Mouse (Mus musculus): ENCODE measurements around the gene Arrdc3. TPM values are rescaled to one million over a fixed set of nuclear protein-coding genes. Genes with fewer than 3 reads are reported as not detected.

Arrdc3 gene
- polyA plus RNA-seq, 1 experiment from 2014 or later = 52.7 TPM

DNA sequence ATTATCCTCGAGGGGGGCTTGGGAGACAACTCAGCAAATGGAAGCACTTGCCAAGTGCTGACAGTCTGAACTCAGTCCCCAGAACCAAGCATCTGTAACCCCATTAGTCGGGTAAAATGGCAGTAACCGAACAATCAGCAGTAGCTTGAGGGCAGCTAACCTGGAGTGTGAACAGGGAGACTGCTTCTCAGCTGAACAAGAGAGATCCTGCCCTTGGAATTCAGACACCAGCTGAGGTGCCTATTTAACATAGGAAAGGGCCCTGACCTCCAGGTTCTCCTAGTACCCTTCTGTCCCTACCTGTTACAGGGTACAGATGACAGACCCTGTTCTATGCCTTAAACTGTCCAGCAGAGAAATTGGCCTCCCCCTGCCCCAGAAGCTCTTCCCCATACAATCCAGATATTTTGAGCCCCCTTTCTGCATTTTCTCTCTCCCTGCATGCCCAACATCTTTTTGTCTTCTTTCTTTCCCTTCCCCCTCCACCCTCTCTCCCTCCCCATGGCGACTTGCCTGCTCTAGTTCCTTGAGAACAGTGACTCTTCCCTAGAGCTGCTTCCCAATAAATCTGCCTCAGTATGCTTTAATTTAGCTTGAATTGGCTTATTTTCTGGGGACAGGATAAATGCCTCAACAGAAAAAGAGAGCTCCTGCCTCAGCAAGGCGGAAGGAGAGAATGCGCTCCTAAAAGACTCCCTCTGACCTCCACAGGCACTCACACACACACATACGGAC is 38.6 kb downstream of the Arrdc3 start:
- Histone ChIP-seq H3K36me3 (no peaks in the 10 kb centered on the region), H3K9ac (no peak overlapping the region), H3K4me1 (no peaks in the 10 kb centered on the region), H3K4me3 (no peak overlapping the region), H3K9me3 (no peaks in the 10 kb centered on the region), H3K27ac (no peak overlapping the region), H3K27me3 (no peaks in the 10 kb centered on the region), H3K4me2 (no peak overlapping the region)
- whole genome bisulfite sequencing = 63% methylated on average over 7 of the region's 7 CpGs
- no peak for ATAC-seq (ENCODE audit: insufficient number of reproducible peaks, low FRiP score, low TSS enrichment, low read depth)

DNA sequence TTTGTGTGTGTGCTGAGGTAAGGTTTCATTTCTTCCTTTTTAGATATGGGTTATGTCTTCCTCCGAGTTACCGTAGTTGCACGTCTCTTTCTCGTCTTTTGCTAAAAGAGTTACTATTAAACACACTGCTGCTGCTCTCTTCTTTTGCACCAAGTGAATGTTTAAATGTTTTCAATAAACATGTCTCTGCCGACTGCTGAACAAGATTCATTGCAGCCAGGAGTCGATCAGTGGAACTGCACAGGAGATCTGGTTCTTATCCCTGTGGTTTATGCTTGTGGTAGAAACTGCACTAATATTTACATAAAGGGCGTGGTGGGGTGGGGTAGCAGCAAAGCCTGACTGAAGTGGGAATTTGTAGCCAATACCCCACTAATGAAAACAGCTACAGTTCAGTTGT is 45.0 kb downstream of the Arrdc3 start:
- Histone ChIP-seq H3K36me3 (no peaks in the 10 kb centered on the region), H3K27me3 (no peaks in the 10 kb centered on the region), H3K4me2 (no peak overlapping the region), H3K9me3 (no peaks in the 10 kb centered on the region), H3K4me3 (no peak overlapping the region), H3K9ac (no peak overlapping the region), H3K4me1 (0 out of 2 replicates have a peak, but pooled peaks cover 2% of the 10 kb centered on the region), H3K27ac (no peak overlapping the region)
- no peak for ATAC-seq (ENCODE audit: insufficient number of reproducible peaks, low FRiP score, low TSS enrichment, low read depth)
- WGBS = 48% methylated on average over 7 of the region's 7 CpGs

DNA sequence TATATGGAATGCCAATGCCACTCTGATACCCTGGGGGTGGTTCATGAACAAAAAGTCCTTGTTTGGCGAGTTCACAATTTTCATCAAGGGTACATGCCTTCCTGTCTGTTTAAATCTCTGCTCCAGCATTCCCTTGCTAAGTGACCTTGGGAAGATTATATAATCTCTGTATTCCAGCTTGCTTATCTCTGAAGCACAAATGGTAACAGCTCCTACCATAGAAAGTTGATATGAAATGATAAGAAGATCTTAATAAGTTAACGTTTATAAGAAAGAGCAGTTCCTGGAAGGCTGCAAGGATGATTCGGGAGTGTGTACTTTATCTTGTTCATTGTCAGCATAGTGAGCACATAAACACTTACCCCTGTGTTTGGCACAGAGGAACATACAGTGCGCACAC is 46.8 kb downstream of the Arrdc3 start:
- WGBS = 80% methylated on average over 4 of the region's 4 CpGs

DNA sequence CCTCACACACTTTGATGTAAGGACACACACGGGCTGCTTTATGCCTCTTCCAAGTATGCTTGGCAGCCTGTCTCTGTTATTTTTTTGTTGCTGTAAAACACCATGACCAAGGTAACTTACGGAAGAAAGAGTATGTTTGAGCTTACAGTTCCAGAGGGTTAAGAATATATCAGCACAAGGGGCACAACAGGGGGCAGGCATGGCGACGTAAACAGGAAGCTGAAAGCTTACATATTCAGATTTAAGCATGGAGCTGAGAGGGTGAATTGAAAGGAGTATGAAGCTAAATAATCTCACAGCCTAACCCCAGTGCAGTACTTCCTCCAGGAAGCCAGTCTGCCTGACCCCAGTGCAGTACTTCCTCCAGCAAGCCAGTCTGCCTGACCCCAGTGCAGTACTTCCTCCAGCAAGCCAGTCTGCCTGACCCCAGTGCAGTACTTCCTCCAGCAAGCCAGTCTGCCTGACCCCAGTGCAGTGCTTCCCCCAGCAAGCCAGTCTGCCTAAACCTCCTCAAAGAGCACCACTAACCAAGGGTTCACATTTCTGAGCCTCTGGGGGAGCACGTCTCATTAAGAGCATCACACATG is 49.7 kb downstream of the Arrdc3 start:
- no peak overlapping the region for H3K4me3 ChIP-seq
- H3K9me3 ChIP-seq = no peaks in the 10 kb centered on the region
- 0 out of 2 replicates have a peak, but pooled peaks cover 2% of the 10 kb centered on the region for H3K4me1 ChIP-seq
- no peak overlapping the region for H3K9ac ChIP-seq
- no peaks in the 10 kb centered on the region for H3K27me3 ChIP-seq
- ATAC-seq (ENCODE audit: insufficient number of reproducible peaks, low FRiP score, low TSS enrichment, low read depth) = no peak
- H3K27ac ChIP-seq = no peak overlapping the region
- no peaks in the 10 kb centered on the region for H3K36me3 ChIP-seq
- 39% methylated on average over 5 of the region's 5 CpGs for WGBS
- H3K4me2 ChIP-seq = no peak overlapping the region

More for the DNA sequence above, 46.8 kb downstream of the Arrdc3 start:
- no peaks in the 10 kb centered on the region for H3K36me3 ChIP-seq
- no peak for ATAC-seq (ENCODE audit: insufficient number of reproducible peaks, low FRiP score, low TSS enrichment, low read depth)
- H3K9me3 ChIP-seq = no peaks in the 10 kb centered on the region
- no peak overlapping the region for H3K9ac ChIP-seq
- no peaks in the 10 kb centered on the region for H3K27me3 ChIP-seq
- no peak overlapping the region for H3K4me2 ChIP-seq
- H3K27ac ChIP-seq = no peak overlapping the region
- no peak overlapping the region for H3K4me3 ChIP-seq
- 0 out of 2 replicates have a peak, but pooled peaks cover 2% of the 10 kb centered on the region for H3K4me1 ChIP-seq

DNA sequence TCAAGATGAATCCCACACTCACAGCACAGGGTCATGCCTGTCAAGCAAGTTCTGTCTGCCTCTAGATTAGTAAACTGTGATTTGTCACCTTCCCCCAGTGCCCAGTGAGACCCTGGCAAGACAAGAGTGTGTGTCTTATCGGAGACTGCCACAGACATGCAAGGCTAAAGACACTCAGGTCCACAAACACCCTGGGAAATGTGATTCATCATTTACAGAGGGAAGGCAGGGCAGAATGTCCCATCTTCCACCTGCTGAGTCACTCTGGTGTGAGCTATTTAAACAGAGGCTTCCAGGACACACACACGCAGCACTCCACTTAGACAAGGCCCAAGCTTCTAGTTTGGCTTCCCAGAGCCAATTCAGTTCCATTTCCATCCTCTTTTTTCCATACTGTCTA is 53.2 kb downstream of the Arrdc3 start:
- Histone ChIP-seq H3K27me3 (no peaks in the 10 kb centered on the region), H3K4me3 (no peak overlapping the region), H3K36me3 (no peaks in the 10 kb centered on the region), H3K9ac (no peak overlapping the region), H3K9me3 (no peaks in the 10 kb centered on the region), H3K4me1 (0 out of 2 replicates have a peak, but pooled peaks cover 11% of the 10 kb centered on the region), H3K4me2 (no peak overlapping the region), H3K27ac (no peak overlapping the region)
- no peak for ATAC-seq (ENCODE audit: insufficient number of reproducible peaks, low FRiP score, low TSS enrichment, low read depth)
- 85% methylated on average over 2 of the region's 2 CpGs for WGBS

DNA sequence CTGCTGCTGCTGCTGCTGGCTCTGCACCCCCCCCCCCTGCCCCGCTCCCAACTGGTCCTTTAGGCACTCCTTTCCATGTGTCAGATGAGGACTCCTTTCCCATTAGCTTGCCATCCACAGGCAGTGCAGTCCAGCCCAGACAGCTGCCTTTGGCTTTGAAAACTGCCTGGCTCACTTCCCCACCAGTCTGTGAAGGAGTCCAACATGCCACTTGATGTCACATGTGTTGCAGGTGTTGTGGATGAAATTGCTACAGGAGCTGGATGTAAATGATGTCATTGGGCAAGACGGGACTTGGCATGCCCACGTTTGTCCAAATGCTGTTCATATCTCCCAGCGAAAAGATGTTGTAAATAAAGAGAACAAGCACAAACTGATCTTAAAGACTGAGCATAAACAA is 56.0 kb downstream of the Arrdc3 start:
- no peaks in the 10 kb centered on the region for H3K27me3 ChIP-seq
- H3K4me2 ChIP-seq = no peak overlapping the region
- H3K9ac ChIP-seq = no peak overlapping the region
- no peaks in the 10 kb centered on the region for H3K36me3 ChIP-seq
- 0 out of 2 replicates have a peak, but pooled peaks cover 9% of the 10 kb centered on the region for H3K4me1 ChIP-seq
- no peak overlapping the region for H3K27ac ChIP-seq
- 67% methylated on average over 4 of the region's 4 CpGs for WGBS
- H3K9me3 ChIP-seq = no peaks in the 10 kb centered on the region
- no peak overlapping the region for H3K4me3 ChIP-seq
- peak; percentile 61 for ATAC-seq (ENCODE audit: insufficient number of reproducible peaks, low FRiP score, low TSS enrichment, low read depth)

DNA sequence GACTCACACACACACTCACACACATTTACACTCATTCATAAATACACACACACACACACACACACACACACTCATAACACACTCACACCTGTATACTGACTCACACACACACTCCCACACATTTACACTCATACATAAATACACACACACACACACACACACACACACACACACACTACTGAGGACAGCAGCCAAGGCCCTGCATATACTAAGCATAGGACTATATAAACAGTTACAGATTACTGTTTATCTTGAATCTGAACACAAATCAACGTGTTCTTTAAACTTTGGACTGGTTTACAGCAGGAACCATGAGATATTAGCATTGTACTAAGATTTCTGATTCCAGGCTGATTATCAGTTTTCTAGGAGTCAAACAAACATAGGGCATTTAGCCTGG is 56.7 kb downstream of the Arrdc3 start:
- no peak overlapping the region for H3K9ac ChIP-seq
- no peaks in the 10 kb centered on the region for H3K27me3 ChIP-seq
- no peak overlapping the region for H3K27ac ChIP-seq
- 0 out of 2 replicates have a peak, but pooled peaks cover 9% of the 10 kb centered on the region for H3K4me1 ChIP-seq
- H3K36me3 ChIP-seq = no peaks in the 10 kb centered on the region
- no peak for ATAC-seq (ENCODE audit: insufficient number of reproducible peaks, low FRiP score, low TSS enrichment, low read depth)
- WGBS = 57% methylated on average over 1 of the region's 1 CpGs
- no peak overlapping the region for H3K4me2 ChIP-seq
- no peak overlapping the region for H3K4me3 ChIP-seq
- H3K9me3 ChIP-seq = no peaks in the 10 kb centered on the region

DNA sequence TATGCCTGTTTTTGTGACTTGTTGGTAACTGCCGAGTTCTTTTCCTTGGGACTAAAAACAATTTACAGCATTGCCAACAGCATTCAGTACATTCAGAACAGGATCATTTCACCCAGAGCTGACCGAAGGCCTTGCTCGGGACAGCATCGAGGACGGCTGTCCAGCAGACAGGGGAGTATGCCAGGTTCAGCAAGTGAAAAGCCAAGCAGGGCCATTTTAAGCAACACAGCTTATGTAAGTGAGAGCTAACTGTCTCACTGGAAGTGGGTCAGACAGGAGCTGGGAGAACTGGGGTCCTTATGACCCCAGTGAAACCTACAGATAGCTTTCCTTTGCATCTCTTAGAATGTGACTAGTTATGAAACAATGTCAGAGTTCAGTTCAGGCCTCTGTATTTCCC is 57.2 kb downstream of the Arrdc3 start:
- H3K27ac ChIP-seq = no peak overlapping the region
- 82% methylated on average over 5 of the region's 5 CpGs for WGBS

DNA sequence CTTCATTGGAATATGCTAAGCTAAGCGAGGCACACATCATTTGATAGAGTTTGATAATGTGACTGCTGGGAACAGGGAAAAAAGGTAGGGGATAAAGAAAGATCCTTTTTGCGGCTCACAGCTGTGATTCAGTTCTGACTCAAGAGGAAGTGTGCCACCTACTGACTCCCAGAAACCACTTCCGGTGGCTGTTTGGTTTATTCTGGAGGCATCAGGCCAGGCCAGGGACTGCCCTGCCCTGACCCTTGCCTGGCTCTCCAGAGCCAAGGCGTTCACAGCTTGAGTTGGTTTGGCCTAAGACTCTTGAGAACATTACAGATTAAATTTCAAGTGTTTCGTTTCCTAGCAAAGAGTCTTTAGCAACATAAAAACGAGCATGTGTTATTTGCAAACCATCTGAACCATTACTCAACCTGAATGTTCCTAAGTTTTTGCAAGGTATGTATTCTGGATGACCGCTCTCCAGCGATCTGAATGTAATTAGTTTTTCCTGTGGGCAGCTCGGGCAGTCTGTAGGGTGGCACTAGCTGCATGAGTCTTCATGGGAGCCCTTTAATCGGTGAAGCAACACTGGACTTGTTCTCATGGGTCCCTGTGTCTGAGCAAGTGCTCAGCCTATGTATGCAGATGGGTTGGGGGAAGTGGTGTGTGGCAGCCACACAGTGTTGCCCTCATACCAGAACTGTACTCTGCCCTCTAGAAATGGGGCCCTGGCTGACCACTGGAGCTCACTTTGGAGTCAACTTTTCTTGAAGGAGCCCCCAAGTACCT is 57.9 kb downstream of the Arrdc3 start:
- no peak overlapping the region for H3K4me3 ChIP-seq
- no peaks in the 10 kb centered on the region for H3K27me3 ChIP-seq
- H3K9ac ChIP-seq = no peak overlapping the region
- H3K36me3 ChIP-seq = no peaks in the 10 kb centered on the region
- H3K27ac ChIP-seq = no peak overlapping the region
- H3K4me1 ChIP-seq = 0 out of 2 replicates have a peak, but pooled peaks cover 9% of the 10 kb centered on the region
- H3K9me3 ChIP-seq = no peaks in the 10 kb centered on the region
- 55% methylated on average over 10 of the region's 10 CpGs for WGBS
- no peak for ATAC-seq (ENCODE audit: insufficient number of reproducible peaks, low FRiP score, low TSS enrichment, low read depth)
- no peak overlapping the region for H3K4me2 ChIP-seq

More for the DNA sequence above, 57.2 kb downstream of the Arrdc3 start:
- H3K27me3 ChIP-seq = no peaks in the 10 kb centered on the region
- no peak for ATAC-seq (ENCODE audit: insufficient number of reproducible peaks, low FRiP score, low TSS enrichment, low read depth)
- no peaks in the 10 kb centered on the region for H3K36me3 ChIP-seq
- H3K9me3 ChIP-seq = no peaks in the 10 kb centered on the region
- no peak overlapping the region for H3K4me2 ChIP-seq
- no peak overlapping the region for H3K4me3 ChIP-seq
- 0 out of 2 replicates have a peak, but pooled peaks cover 9% of the 10 kb centered on the region for H3K4me1 ChIP-seq
- no peak overlapping the region for H3K9ac ChIP-seq

DNA sequence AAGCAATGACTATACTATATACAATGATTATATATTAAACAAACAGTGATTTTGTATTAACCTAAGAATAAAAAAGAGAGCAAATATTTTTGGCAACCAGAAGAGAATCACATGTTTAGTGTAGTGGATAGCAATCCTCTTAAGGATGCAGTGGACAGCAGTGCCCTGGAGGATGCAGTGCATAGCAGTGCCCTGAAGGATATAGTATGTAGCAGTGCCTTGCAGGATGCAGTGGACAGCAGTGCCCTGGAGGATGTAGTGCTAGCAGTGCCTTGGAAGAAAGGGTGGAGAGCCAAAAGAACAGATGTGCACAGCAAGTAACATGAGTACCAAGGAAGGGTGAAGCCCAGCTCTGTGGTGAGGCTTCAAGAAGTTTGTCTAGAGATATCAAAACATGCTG is 61.3 kb downstream of the Arrdc3 start:
- no peak overlapping the region for H3K4me3 ChIP-seq
- no peaks in the 10 kb centered on the region for H3K36me3 ChIP-seq
- ATAC-seq (ENCODE audit: insufficient number of reproducible peaks, low FRiP score, low TSS enrichment, low read depth) = no peak
- H3K4me2 ChIP-seq = no peak overlapping the region
- no peak overlapping the region for H3K27ac ChIP-seq
- H3K9me3 ChIP-seq = no peaks in the 10 kb centered on the region
- H3K4me1 ChIP-seq = 0 out of 2 replicates have a peak, but pooled peaks cover 7% of the 10 kb centered on the region
- H3K27me3 ChIP-seq = no peaks in the 10 kb centered on the region
- no peak overlapping the region for H3K9ac ChIP-seq

Measured in limb, embryonic 15.5 days (tissue).